Mouse (Mus musculus): ENCODE results near the gene Tecpr2. TPM values are rescaled to one million over a fixed set of nuclear protein-coding genes. Genes with fewer than 3 reads are reported as not detected.

The Tecpr2 gene
- polyA plus RNA-seq, 1 experiment from 2014 or later = 5.7 TPM

DNA sequence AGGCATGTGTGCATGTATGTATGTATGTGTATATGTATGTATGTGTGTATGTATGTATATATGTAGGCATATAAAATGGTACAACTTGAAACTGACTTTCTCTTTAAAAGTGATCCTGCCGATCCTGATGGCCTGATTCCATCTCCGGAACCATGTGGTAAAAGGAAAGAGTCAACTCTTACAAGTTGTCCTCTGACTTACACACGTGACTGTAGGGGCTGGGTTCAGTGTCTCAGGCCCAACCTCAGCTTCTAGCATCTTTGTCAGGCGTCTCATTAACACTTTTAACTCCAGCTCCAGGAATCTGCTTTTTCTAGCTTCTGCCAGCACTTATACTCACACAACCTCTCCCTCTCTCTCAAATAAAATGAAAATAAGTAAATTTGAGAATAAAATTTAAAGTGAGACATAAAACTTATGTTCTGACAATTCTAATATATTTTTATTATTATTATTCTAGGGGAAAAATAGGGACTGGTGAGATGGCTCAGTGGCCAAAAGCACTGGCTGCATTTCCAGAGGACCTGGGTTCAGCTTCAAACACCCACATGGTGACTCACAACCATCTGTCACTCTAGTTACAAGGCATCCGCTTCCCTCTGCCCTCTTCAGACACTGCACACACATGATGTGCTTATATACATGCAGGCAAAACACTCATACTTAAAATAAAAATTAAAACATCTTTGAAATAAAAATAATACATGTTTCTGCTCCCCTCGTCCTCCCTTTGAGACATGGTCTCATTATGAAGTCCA lies 63.7 kb downstream of the Tecpr2 start:
- no peak overlapping the region for H3K9ac ChIP-seq
- no peak overlapping the region for H3K4me2 ChIP-seq (replicated peaks)
- WGBS = 89% methylated on average over 6 of the region's 6 CpGs
- no peak for ATAC-seq (ENCODE audit: insufficient number of reproducible peaks, insufficient read depth, low FRiP score, low TSS enrichment)
- H3K27ac ChIP-seq = no peak overlapping the region
- H3K27me3 ChIP-seq = no peaks in the 10 kb centered on the region
- H3K4me1 ChIP-seq = no peaks in the 10 kb centered on the region
- H3K4me3 ChIP-seq = no peak overlapping the region
- H3K9me3 ChIP-seq = no peaks in the 10 kb centered on the region
- peaks cover 18% of the 10 kb centered on the region for H3K36me3 ChIP-seq

GRCm38 (mm10) chr12:110953443-110953842 lies 64.4 kb downstream of the Tecpr2 start:
- Histone ChIP-seq H3K36me3 (peaks cover 13% of the 10 kb centered on the region; the same call in 1 of the 2 replicates), H3K9me3 (no peaks in the 10 kb centered on the region), H3K9ac (no peak overlapping the region), H3K4me2 (replicated peaks) (no peak overlapping the region), H3K27me3 (no peaks in the 10 kb centered on the region), H3K4me1 (no peaks in the 10 kb centered on the region), H3K4me3 (no peak overlapping the region), H3K27ac (no peak overlapping the region)
- WGBS = 90% methylated on average over 3 of the region's 3 CpGs
- no peak for ATAC-seq (ENCODE audit: insufficient number of reproducible peaks, insufficient read depth, low FRiP score, low TSS enrichment)

- Histone ChIP-seq H3K9me3 (no peaks in the 10 kb centered on the region), H3K27me3 (no peaks in the 10 kb centered on the region), H3K4me1 (no peaks in the 10 kb centered on the region), H3K36me3 (peaks cover 11% of the 10 kb centered on the region; the same call in 1 of the 2 replicates), H3K9ac (no peak overlapping the region), H3K4me3 (no peak overlapping the region), H3K27ac (no peak overlapping the region), H3K4me2 (replicated peaks) (no peak overlapping the region)
- 78% methylated on average over 2 of the region's 2 CpGs for WGBS
- no peak for ATAC-seq (ENCODE audit: insufficient number of reproducible peaks, insufficient read depth, low FRiP score, low TSS enrichment)
Measured at GRCm38 (mm10) chr12:110953900-110954299, 64.8 kb downstream of the Tecpr2 start.

GRCm38 (mm10) chr12:110954351-110954991 lies 65.4 kb downstream of the Tecpr2 start:
- no peaks in the 10 kb centered on the region for H3K27me3 ChIP-seq
- H3K4me1 ChIP-seq = no peaks in the 10 kb centered on the region
- WGBS = 77% methylated on average over 4 of the region's 4 CpGs
- no peak overlapping the region for H3K4me2 ChIP-seq (replicated peaks)
- no peak overlapping the region for H3K4me3 ChIP-seq
- H3K9me3 ChIP-seq = no peaks in the 10 kb centered on the region
- H3K9ac ChIP-seq = no peak overlapping the region
- H3K27ac ChIP-seq = no peak overlapping the region
- H3K36me3 ChIP-seq = peaks cover 6% of the 10 kb centered on the region; the same call in 1 of the 2 replicates
- ATAC-seq (ENCODE audit: insufficient number of reproducible peaks, insufficient read depth, low FRiP score, low TSS enrichment) = no peak

GRCm38 (mm10) chr12:110961973-110962372 lies 72.9 kb downstream of the Tecpr2 start:
- Histone ChIP-seq H3K36me3 (0 out of 2 replicates have a peak, but pooled peaks cover 10% of the 10 kb centered on the region), H3K27ac (no peak overlapping the region), H3K9me3 (no peaks in the 10 kb centered on the region), H3K9ac (no peak overlapping the region), H3K4me2 (replicated peaks) (no peak overlapping the region), H3K4me1 (no peaks in the 10 kb centered on the region), H3K4me3 (no peak overlapping the region), H3K27me3 (no peaks in the 10 kb centered on the region)
- no peak for ATAC-seq (ENCODE audit: insufficient number of reproducible peaks, insufficient read depth, low FRiP score, low TSS enrichment)
- 87% methylated on average over 2 of the region's 2 CpGs for WGBS

- H3K9me3 ChIP-seq = no peaks in the 10 kb centered on the region
- H3K9ac ChIP-seq = no peak overlapping the region
- H3K4me1 ChIP-seq = no peaks in the 10 kb centered on the region
- H3K4me3 ChIP-seq = no peak overlapping the region
- no peaks in the 10 kb centered on the region for H3K27me3 ChIP-seq
- ATAC-seq (ENCODE audit: insufficient number of reproducible peaks, insufficient read depth, low FRiP score, low TSS enrichment) = no peak
- no peak overlapping the region for H3K4me2 ChIP-seq (replicated peaks)
- WGBS = 69% methylated on average over 3 of the region's 3 CpGs
- no peak overlapping the region for H3K27ac ChIP-seq
- peaks cover 27% of the 10 kb centered on the region for H3K36me3 ChIP-seq
Measured at GRCm38 (mm10) chr12:110965500-110965899, 76.4 kb downstream of the Tecpr2 start.

GRCm38 (mm10) chr12:110966079-110966478 lies 77.0 kb downstream of the Tecpr2 start:
- 59% methylated on average over 4 of the region's 4 CpGs for WGBS
- H3K27me3 ChIP-seq = no peaks in the 10 kb centered on the region

GRCm38 (mm10) chr12:110967146-110967545 lies 78.1 kb downstream of the Tecpr2 start:
- no peaks in the 10 kb centered on the region for H3K9me3 ChIP-seq
- H3K27ac ChIP-seq = no peak overlapping the region
- H3K36me3 ChIP-seq = peaks cover 32% of the 10 kb centered on the region
- H3K27me3 ChIP-seq = no peaks in the 10 kb centered on the region
- no peak for ATAC-seq (ENCODE audit: insufficient number of reproducible peaks, insufficient read depth, low FRiP score, low TSS enrichment)
- H3K4me1 ChIP-seq = no peaks in the 10 kb centered on the region
- no peak overlapping the region for H3K4me3 ChIP-seq
- H3K4me2 ChIP-seq (replicated peaks) = no peak overlapping the region
- 88% methylated on average over 2 of the region's 2 CpGs for WGBS
- H3K9ac ChIP-seq = no peak overlapping the region

More at GRCm38 (mm10) chr12:110966079-110966478, 77.0 kb downstream of the Tecpr2 start:
- Histone ChIP-seq H3K36me3 (peaks cover 32% of the 10 kb centered on the region), H3K9me3 (no peaks in the 10 kb centered on the region), H3K4me2 (replicated peaks) (no peak overlapping the region), H3K27ac (no peak overlapping the region), H3K4me1 (no peaks in the 10 kb centered on the region), H3K4me3 (no peak overlapping the region), H3K9ac (no peak overlapping the region)
- ATAC-seq (ENCODE audit: insufficient number of reproducible peaks, insufficient read depth, low FRiP score, low TSS enrichment) = no peak

DNA sequence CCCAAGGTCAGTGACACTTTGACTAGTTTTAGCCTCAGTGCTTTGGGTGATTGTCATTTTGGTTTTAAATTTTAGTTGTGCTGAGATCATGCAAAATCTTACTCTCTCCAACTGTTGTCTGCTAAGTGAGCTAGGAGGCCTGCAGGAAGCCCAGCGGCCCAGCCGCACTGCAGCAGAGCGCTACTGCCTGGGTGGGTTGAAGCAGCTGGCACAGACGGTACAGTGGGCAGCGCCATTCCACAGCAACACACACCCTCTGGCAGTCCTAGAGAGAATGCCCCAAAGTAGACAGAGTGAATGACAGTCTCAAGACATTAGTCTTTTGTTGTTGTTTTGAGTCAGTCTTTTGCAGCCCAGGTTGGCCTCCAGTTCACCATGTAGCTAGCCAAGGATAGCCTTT lies 81.3 kb downstream of the Tecpr2 start:
- H3K9ac ChIP-seq = no peak overlapping the region
- peaks cover 58% of the 10 kb centered on the region for H3K36me3 ChIP-seq
- H3K4me2 ChIP-seq (replicated peaks) = no peak overlapping the region
- WGBS = 95% methylated on average over 5 of the region's 5 CpGs
- H3K4me1 ChIP-seq = no peaks in the 10 kb centered on the region
- no peaks in the 10 kb centered on the region for H3K9me3 ChIP-seq
- H3K27me3 ChIP-seq = no peaks in the 10 kb centered on the region
- no peak overlapping the region for H3K27ac ChIP-seq
- ATAC-seq (ENCODE audit: insufficient number of reproducible peaks, insufficient read depth, low FRiP score, low TSS enrichment) = no peak
- H3K4me3 ChIP-seq = no peak overlapping the region

- WGBS = 94% methylated on average over 5 of the region's 5 CpGs
- H3K4me1 ChIP-seq = no peaks in the 10 kb centered on the region
- H3K4me3 ChIP-seq = no peak overlapping the region
- no peaks in the 10 kb centered on the region for H3K9me3 ChIP-seq
- H3K4me2 ChIP-seq (replicated peaks) = no peak overlapping the region
- no peak for ATAC-seq (ENCODE audit: insufficient number of reproducible peaks, insufficient read depth, low FRiP score, low TSS enrichment)
- peaks cover 71% of the 10 kb centered on the region for H3K36me3 ChIP-seq
- no peaks in the 10 kb centered on the region for H3K27me3 ChIP-seq
- no peak overlapping the region for H3K27ac ChIP-seq
- no peak overlapping the region for H3K9ac ChIP-seq
Measured at GRCm38 (mm10) chr12:110971972-110972371, 82.9 kb downstream of the Tecpr2 start.

- no peaks in the 10 kb centered on the region for H3K9me3 ChIP-seq
- no peaks in the 10 kb centered on the region for H3K27me3 ChIP-seq
- no peak overlapping the region for H3K4me3 ChIP-seq
- H3K36me3 ChIP-seq = peaks cover 65% of the 10 kb centered on the region
- ATAC-seq (ENCODE audit: insufficient number of reproducible peaks, insufficient read depth, low FRiP score, low TSS enrichment) = no peak
- peaks cover 9% of the 10 kb centered on the region for H3K4me1 ChIP-seq
- 89% methylated on average over 4 of the region's 4 CpGs for WGBS
- H3K27ac ChIP-seq = no peak overlapping the region
- H3K4me2 ChIP-seq (replicated peaks) = no peak overlapping the region
- H3K9ac ChIP-seq = no peak overlapping the region
Measured at GRCm38 (mm10) chr12:110973829-110974228, 84.8 kb downstream of the Tecpr2 start.

GRCm38 (mm10) chr12:110974295-110974694 lies 85.2 kb downstream of the Tecpr2 start:
- H3K36me3 ChIP-seq = peaks cover 61% of the 10 kb centered on the region
- peaks cover 9% of the 10 kb centered on the region for H3K4me1 ChIP-seq
- ATAC-seq (ENCODE audit: insufficient number of reproducible peaks, insufficient read depth, low FRiP score, low TSS enrichment) = no peak
- no peak overlapping the region for H3K4me3 ChIP-seq
- H3K9ac ChIP-seq = no peak overlapping the region
- H3K4me2 ChIP-seq (replicated peaks) = no peak overlapping the region
- H3K27me3 ChIP-seq = no peaks in the 10 kb centered on the region
- no peak overlapping the region for H3K27ac ChIP-seq
- 91% methylated on average over 7 of the region's 7 CpGs for WGBS
- H3K9me3 ChIP-seq = no peaks in the 10 kb centered on the region
